Mouse (Mus musculus) mouse embryonic stem cell (cell line): ENCODE results near the gene Olfr906.

Experiments
- in situ Hi-C, 2 experiments: fragments of 300-500 bp; cut with MboI; formaldehyde crosslinking; loops; 1 replicate in 1 of 2; 3 replicates in 1 of 2; pipeline ENCODE4 v1.14.3; 2019 to 2020; ENCODE audit warnings: low sequenced_read_pairs in 2 of 2, low pct_unique_long_range_greater_than_20kb in 1 of 2, mixed read lengths in 1 of 2; ENCODE audit not compliant: unreplicated experiment in 1 of 2

Gene Olfr906

DNA sequence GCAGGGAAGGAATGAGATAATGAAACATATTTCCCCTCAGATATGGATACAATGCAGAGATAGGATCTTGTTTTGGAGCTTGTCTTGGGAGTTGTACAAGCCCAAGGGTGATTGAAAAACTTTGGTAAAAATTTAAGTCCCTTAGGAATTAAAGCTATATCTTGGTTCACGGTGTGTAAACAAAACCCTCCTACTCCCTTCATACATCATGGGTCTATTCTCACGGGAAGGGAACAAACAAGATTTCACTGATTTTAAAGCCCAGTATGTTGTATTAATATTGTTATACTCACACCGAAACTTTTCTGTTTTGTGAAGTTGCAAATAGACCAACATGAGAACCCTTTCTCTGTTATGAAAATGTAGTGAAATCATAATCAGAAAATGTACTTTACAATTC lies at the start of gene Olfr906:
Gene Olfr906 (plus strand): TSS at position 301 of the 400 bp plus-strand sequence.
- in situ Hi-C loops: no loop called here

DNA sequence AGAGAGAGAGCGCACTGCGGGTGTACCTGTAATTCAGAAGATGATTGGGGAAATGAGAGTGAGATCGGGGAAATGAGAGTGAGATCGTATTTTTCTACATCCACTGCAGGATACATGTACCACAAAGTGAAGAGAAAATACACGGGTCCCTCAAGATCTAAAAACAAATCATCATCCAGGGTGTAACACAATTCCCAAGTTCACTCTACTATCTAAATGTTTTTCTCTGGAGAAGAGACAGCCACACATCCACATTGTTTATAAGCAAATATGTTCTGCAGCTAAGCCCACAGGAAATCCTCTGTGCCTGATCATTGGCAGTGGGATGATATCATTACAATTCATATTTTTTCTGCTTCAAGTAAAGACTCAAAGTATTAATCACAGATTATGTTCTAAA lies 39.5 kb upstream of the Olfr906 start, which contains the start of gene Olfr902:
Gene Olfr902 (plus strand): TSS at position 301 of the 400 bp plus-strand sequence.
- in situ Hi-C loops: no loop called here

DNA sequence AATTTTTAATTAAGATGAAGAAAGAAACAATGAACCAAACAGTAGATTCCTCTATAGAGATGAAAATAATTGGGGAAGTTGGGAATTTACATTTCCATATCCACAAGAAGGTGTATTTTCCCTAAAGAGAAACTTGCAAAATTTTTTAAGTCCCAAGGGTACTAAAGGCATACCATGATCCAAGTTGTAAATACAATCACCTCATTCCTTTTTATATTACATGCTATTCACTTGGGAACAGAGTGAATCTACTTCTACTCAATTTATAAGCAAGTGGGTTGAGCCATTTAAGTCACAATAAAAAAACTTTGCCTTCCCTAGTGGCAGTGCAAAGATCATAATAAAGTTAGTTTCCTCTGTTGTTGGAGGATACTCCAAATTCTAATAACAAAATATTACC lies 24.0 kb upstream of the Olfr906 start, which contains the start of gene Olfr904:
Gene Olfr904 (plus strand): TSS at position 301 of the 400 bp plus-strand sequence.
- in situ Hi-C loops: no loop called here

DNA sequence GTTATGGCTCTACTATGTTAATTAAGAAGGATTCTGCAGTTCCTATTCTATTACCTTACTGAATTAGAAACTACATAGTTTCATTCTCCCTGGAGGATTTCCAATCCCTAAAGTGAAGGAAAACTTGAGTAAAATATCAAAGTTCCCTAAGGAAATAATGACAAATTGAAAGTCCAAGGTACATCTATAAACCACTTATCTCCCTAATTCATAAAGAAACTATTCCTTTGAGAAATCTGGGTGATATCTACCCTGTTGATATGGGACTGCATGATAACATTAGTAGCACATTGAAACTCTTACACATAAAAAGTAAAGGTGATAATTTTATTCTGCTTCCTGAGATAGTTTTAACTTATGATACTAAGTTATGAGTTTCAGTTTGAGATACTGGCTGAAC lies 16.1 kb upstream of the Olfr906 start, which contains the start of gene Olfr905:
Gene Olfr905 (plus strand): TSS at position 301 of the 400 bp plus-strand sequence.
- in situ Hi-C loops: no loop called here

DNA sequence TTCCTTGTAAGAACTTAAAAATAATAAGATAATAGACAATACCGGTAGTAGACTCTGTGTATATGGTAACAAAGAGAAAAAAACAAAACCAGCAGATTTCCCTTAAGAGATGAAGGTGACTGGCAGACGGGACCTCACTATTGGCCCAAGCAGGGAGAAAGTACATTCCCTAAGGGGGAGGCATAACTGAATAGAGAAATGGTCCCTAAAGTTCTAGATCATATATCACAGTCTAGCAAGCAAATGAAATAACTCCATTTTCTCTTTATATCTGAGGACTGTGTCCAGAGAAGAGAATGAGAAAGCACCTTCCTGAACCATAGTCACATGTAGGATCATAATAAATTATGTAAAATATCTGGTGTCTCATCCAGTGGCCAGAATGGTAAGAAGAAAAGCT lies 8.6 kb downstream of the Olfr906 start, which contains the start of gene Olfr907:
Gene Olfr907 (plus strand): TSS at position 301 of the 400 bp plus-strand sequence.
- in situ Hi-C loops: no loop called here

DNA sequence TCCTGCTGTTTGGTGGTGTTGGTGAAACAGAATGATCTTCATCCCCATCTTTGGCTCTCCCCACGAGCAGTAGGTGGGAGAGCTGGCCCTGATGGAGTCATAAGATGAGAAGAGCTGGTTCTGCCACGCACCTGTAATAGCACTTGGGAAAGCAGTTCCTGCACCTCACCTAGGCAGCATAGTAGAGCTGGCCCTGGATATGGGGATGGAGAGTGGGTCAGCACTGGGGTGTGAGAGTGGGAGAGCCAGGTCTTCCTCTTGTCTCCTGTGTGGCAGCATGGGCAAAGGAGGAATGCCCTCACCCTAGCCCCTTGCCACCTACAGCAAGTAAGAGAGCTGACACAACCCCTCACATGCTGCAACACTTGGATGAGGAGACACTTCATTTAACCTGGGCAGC lies 25.5 kb downstream of the Olfr906 start:
- in situ Hi-C loops: no loop called here

DNA sequence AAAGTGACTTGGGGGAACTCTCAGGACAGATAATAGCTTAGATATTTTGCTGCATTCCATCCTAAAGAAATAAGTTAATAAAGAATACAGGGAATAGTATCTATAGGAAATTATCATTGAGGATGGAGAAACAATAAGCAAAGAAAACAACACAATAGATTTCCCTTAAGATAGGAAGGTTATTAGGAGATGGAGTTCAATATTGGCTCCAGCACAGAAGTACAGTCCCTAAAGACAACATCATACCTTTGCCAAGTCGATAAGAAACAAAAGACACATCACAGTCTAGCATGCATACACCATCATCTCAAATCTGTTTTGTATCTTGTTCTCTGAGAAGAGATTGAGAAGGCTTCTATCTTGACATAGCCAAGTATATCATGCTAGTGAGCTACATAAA lies 34.4 kb downstream of the Olfr906 start, which contains the start of gene Olfr911-ps1:
Gene Olfr911-ps1 (plus strand): TSS at position 301 of the 400 bp plus-strand sequence.
- in situ Hi-C loops: no loop called here

DNA sequence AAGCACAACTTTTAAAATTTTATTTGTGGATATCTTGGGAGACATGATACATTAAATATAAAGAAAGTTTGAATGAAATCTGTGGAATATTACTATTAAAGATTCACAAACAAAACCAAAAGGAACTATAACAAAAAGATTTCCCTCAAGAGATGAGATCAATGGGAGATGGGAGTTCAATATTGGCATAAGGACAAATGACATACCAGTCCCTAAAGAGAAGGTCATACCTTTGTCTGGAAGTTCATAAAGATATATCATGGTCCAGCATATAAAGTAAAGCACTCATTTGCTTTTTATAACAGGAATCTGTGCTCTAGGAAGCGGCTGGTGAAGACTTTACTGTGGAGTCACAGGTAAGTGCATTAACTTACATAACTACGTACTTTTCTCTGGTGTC lies 50.7 kb downstream of the Olfr906 start, which contains the start of gene Olfr910:
Gene Olfr910 (plus strand): TSS at position 301 of the 400 bp plus-strand sequence.
- in situ Hi-C loops: no loop called here
